Mouse (Mus musculus) testis, adult 2 months (tissue): ENCODE data around the gene Myh13.

Experiments used
- CTCF ChIP-seq: fragments of 200-500 bp; IDR thresholded peaks from 2 replicates; pipeline ENCODE4 v1.5.1; 2012; ENCODE audit warnings: low read depth, mild to moderate bottlenecking, inconsistent platforms, low read length, moderate library complexity; ENCODE audit not compliant: control insufficient read depth, insufficient read depth, insufficient replicate concordance
- POLR2A ChIP-seq: fragments of 200-500 bp; IDR thresholded peaks from 2 replicates; pipeline ENCODE4 v1.6.1; 2012; ENCODE audit warnings: low read depth, mild to moderate bottlenecking, inconsistent platforms, low read length, moderate library complexity; ENCODE audit not compliant: control insufficient read depth

DNA sequence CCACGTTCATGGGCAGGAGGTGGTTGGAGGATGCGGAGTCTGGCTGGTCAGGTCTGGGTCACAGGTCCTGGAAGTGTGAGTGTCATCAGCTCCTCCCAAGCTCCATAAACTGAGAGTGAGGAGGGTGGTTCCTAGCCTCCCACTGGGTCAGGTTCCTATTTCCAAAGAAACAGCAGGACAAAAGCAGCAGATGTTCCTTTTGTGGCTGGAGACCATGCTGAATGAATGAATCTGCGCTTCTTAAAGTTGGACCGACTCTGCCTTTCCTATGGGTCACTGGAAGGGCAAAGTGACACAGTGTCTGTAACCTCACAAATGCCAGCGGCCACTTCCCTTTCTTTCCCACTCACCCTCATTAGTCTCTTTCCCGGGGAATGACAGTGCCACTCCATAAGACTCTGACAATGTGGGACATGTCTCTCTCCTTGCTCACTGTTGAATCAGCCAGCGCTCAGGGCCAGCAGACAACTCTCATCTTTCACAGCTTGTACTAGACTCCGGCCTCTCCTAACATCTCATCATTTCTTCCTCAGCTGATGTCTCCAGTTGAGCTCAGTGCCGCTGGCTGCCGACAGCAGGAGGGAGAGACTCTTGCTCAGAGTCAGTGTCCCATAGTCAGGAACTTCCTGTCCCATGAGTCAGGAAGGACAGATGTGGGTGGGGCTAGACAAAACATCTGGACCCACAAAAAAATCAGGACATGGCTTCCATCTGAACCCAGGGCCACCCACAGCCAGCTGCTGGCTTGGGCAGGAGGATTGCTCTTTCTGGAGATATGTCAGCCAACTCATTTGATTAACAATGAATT is 58.4 kb downstream of the Myh13 start:
- TF ChIP-seq CTCF (no peak), POLR2A (no peak)
